Mouse (Mus musculus) liver, postnatal 0 days (tissue): ENCODE data around the gene Igfbp5. TPM values are rescaled to one million over a fixed set of nuclear protein-coding genes. Genes with fewer than 3 reads are reported as not detected.

ENCODE experiments used
- ATAC-seq: fragments of 200-750 bp; cut with Nextera tagmentation; 2 replicates; pipeline ENCODE4 v1.8.0; 2017; ENCODE audit warnings: mild to moderate bottlenecking, moderate library complexity
- DNase-seq: peaks from one replicate; pipeline ENCODE4 v3.0.0-alpha.2; 2016
- H3K27ac ChIP-seq: fragments of 300-500 bp; sonication (generic); 2 replicates; pipeline ENCODE4 v1.5.1; 2014; ENCODE audit warnings: antibody characterized with exemption, moderate library complexity, mild to moderate bottlenecking, low read depth
- H3K27me3 ChIP-seq: fragments of 300-500 bp; sonication (generic); 2 replicates; pipeline ENCODE4 v1.6.1; 2014; ENCODE audit warnings: low read length, control low read depth, mixed read lengths; ENCODE audit not compliant: insufficient read depth
- H3K36me3 ChIP-seq: fragments of 300-500 bp; sonication (generic); replicated peaks from 2 replicates; pipeline ENCODE4 v1.6.1; 2014; ENCODE audit warnings: mild to moderate bottlenecking, control low read depth, low read length, moderate library complexity, mixed read lengths; ENCODE audit not compliant: insufficient read depth
- H3K4me1 ChIP-seq: fragments of 300-500 bp; sonication (generic); 2 replicates; pipeline ENCODE4 v1.6.1; 2014; ENCODE audit warnings: antibody characterized with exemption, mild to moderate bottlenecking, control low read depth; ENCODE audit not compliant: insufficient read depth
- H3K4me2 ChIP-seq: fragments of 300-500 bp; sonication (generic); 2 replicates; pipeline ENCODE4 v1.6.1; 2014; ENCODE audit warnings: low read depth, mild to moderate bottlenecking, low read length, moderate library complexity, mixed read lengths
- H3K4me3 ChIP-seq: fragments of 300-500 bp; sonication (generic); 2 replicates; pipeline ENCODE4 v1.5.1; 2014; ENCODE audit warnings: low read depth, low read length
- H3K9ac ChIP-seq: fragments of 300-500 bp; sonication (generic); replicated peaks from 2 replicates; pipeline ENCODE4 v1.6.1; 2014; ENCODE audit warnings: mild to moderate bottlenecking, moderate library complexity
- H3K9me3 ChIP-seq: fragments of 300-500 bp; sonication (generic); 2 replicates; pipeline ENCODE4 v1.6.1; 2016; ENCODE audit warnings: mild to moderate bottlenecking, control low read depth, low read length, mixed read lengths
- CTCF ChIP-seq: sonication (generic); IDR thresholded peaks from 2 replicates; pipeline ENCODE4 v1.5.1; 2016; ENCODE audit warnings: antibody characterized with exemption, low read depth
- EP300 ChIP-seq: IDR thresholded peaks from 2 replicates; pipeline ENCODE4 v1.6.1; 2016; ENCODE audit warnings: antibody characterized with exemption, low read depth, mild to moderate bottlenecking
- WGBS: fragments of 180-500 bp; shearing (Covaris S2); extraction: QIAGEN DNeasy Blood & Tissue Kit; methylation state at CpG from one replicate; pipeline ENCODE4 v1.1.7; 2014; ENCODE audit not compliant: insufficient replicate concordance; 5-methylcytosine and 5-hydroxymethylcytosine counted together
- polyA plus RNA-seq: library from polyadenylated mRNA; unstranded; fragments of >200 nt; fragmentation: Nextera tagmentation; extraction: Ambion mirVana; gene quantifications from 2 replicates; pipeline ENCODE4 v1.2.1, GENCODE M21; 2015

The Igfbp5 gene
- polyA plus RNA-seq, 1 experiment from 2014 or later: 2.4 TPM

DNA sequence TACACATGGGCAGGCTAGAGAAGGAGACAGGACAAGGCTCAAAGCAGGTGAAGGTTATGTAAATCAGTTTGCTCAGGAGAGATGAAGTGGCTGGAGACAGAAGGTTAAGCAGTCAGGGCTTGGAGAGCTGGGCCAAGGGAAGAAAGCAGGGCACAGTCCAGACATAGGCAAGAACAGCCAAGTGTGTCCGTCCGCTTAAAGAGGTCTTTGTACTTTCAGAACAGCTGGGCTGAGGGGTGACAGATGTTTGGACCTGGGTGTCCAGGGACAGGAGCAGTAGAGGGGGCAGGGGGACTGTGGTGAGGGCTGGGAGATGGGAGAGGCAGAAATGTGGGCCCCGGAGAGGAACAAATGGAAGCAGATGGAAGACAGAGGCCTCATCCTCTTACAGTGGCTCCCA, 10.4 kb downstream of the Igfbp5 start:
- no peak for ATAC-seq
- no peaks in the 10 kb centered on the region for H3K4me1 ChIP-seq
- no peak overlapping the region for H3K27ac ChIP-seq
- no peaks in the 10 kb centered on the region for H3K9me3 ChIP-seq
- H3K4me3 ChIP-seq: no peak overlapping the region
- no peaks in the 10 kb centered on the region for H3K36me3 ChIP-seq
- no peak overlapping the region for H3K4me2 ChIP-seq
- DNase-seq: no peak
- 80% methylated on average over 3 of the region's 3 CpGs for WGBS
- 0 out of 2 replicates have a peak, but pooled peaks cover 4% of the 10 kb centered on the region for H3K27me3 ChIP-seq
- TF ChIP-seq EP300: no peak
- TF ChIP-seq CTCF: no peak
- H3K9ac ChIP-seq: no peak overlapping the region

DNA sequence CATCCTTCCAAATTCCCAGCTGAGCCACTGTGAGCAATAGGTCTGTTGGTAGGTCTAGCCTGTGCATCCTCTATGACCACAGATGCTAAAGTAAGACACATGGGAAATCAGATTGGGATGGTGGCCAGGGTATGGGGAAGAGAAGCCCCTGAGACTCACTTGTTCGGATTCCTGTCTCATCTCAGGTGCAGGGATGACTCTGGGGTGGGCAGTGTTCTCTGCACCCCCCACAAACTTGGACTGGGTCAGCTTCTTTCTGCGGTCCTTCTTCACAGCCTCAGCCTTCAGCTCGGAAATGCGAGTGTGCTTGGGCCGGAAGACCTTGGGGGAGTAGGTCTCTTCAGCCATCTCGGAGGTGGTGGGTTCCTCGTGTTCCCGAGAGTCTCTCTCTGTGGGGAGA, 11.0 kb downstream of the Igfbp5 start:
- no peak overlapping the region for H3K4me3 ChIP-seq
- no peak for TF ChIP-seq CTCF
- TF ChIP-seq EP300: no peak
- DNase-seq (no peak), ATAC-seq (no peak)
- H3K4me1 ChIP-seq: no peaks in the 10 kb centered on the region
- no peak overlapping the region for H3K27ac ChIP-seq
- no peaks in the 10 kb centered on the region for H3K9me3 ChIP-seq
- no peaks in the 10 kb centered on the region for H3K36me3 ChIP-seq
- 0 out of 2 replicates have a peak, but pooled peaks cover 4% of the 10 kb centered on the region for H3K27me3 ChIP-seq
- H3K4me2 ChIP-seq: no peak overlapping the region
- WGBS: 72% methylated on average over 8 of the region's 8 CpGs
- H3K9ac ChIP-seq: no peak overlapping the region

DNA sequence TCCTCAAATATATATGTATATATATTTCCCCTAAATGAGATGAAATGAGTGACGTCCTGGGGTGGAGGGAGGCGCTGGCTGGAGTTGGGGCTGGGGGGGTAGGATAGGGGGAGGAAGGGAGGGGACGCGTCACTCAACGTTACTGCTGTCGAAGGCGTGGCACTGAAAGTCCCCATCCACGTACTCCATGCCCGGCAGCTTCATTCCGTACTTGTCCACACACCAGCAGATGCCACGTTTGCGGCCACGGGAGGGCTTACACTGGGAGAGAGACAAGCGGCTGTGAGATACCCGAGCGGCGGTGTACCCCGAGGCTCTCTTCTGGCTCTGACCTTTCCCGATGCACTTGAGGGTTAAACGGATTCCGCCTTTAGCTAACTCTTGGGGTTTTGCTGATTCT, 12.4 kb downstream of the Igfbp5 start:
- Histone ChIP-seq H3K4me1 (no peaks in the 10 kb centered on the region), H3K27ac (no peak overlapping the region), H3K27me3 (0 out of 2 replicates have a peak, but pooled peaks cover 4% of the 10 kb centered on the region), H3K4me3 (no peak overlapping the region), H3K9me3 (no peaks in the 10 kb centered on the region), H3K9ac (no peak overlapping the region), H3K4me2 (no peak overlapping the region), H3K36me3 (no peaks in the 10 kb centered on the region)
- ATAC-seq (no peak), DNase-seq (no peak)
- 86% methylated on average over 21 of the region's 21 CpGs for WGBS
- TF ChIP-seq EP300: no peak
- no peak for TF ChIP-seq CTCF

DNA sequence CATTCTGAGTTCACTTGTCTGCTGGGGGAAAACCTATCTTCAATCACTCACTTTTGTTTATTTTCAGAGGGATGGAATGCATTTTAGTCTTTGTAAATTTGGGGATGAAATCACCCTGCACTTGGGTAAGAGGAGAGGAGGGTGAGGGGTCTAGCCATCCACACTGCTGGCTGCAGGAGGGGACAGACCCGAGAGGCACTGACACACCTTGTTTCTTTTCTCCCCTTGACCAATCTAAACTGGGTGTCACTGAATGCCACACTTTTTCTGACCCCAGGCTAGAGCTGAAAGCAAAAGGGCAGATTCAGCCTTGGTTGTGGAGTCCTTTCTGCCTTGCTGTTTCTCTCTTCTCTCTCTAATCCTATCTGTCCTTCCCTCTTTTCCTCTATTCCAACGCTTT, 13.0 kb downstream of the Igfbp5 start:
- DNase-seq (no peak), ATAC-seq (no peak)
- H3K27me3 ChIP-seq: 0 out of 2 replicates have a peak, but pooled peaks cover 4% of the 10 kb centered on the region
- no peak overlapping the region for H3K9ac ChIP-seq
- H3K4me2 ChIP-seq: no peak overlapping the region
- H3K4me3 ChIP-seq: no peak overlapping the region
- 59% methylated on average over 2 of the region's 2 CpGs for WGBS
- H3K36me3 ChIP-seq: no peaks in the 10 kb centered on the region
- H3K4me1 ChIP-seq: no peaks in the 10 kb centered on the region
- no peak for TF ChIP-seq CTCF
- H3K27ac ChIP-seq: no peak overlapping the region
- no peaks in the 10 kb centered on the region for H3K9me3 ChIP-seq

DNA sequence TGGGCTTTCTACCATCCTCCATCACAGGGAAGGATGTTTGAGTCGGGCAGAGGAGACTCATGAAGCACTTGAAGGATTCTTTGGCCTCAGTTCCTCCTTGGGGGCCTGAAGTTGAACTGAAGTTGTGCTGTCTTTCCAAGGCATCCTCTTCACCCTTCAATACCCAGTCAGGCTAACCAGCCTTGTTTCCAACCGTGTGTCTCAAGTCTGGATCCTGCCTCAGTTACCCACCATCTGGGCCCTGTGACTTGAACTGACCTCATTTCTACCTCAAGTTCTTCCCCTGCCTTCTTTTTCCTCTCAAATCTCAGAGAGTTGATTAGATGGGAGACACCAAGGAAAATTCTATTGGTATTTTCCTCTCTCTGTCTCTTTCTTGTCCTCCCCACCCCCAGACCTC, 14.2 kb downstream of the Igfbp5 start:
- WGBS: 67% methylated on average over 2 of the region's 2 CpGs
- H3K9me3 ChIP-seq: no peaks in the 10 kb centered on the region
- TF ChIP-seq CTCF (no peak), EP300 (no peak)
- no peaks in the 10 kb centered on the region for H3K27me3 ChIP-seq
- no peak overlapping the region for H3K4me2 ChIP-seq
- no peak for DNase-seq
- H3K9ac ChIP-seq: no peak overlapping the region
- no peaks in the 10 kb centered on the region for H3K4me1 ChIP-seq
- ATAC-seq: no peak
- no peak overlapping the region for H3K4me3 ChIP-seq
- no peaks in the 10 kb centered on the region for H3K36me3 ChIP-seq
- H3K27ac ChIP-seq: no peak overlapping the region

DNA sequence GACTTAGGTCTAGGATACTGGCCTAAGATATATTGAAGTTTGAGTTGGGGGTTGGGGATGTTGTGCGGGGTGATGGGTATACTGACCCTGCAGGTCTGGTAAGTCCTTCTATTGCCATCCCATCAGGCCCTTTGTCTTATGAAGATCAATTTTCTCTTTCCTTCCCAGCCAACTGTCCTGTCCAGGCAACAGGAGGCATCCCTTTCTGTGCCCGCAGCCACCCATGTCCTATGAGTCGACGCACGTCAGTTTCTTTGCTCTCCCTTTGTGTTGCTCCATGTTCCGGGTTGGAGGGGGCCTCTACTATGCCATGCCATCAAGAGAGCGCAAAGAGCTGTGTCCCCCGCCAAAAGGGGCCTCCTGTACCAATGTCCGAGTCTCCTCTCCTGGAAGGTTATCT, 14.7 kb downstream of the Igfbp5 start:
- 78% methylated on average over 9 of the region's 9 CpGs for WGBS
- Histone ChIP-seq H3K9me3 (no peaks in the 10 kb centered on the region), H3K36me3 (no peaks in the 10 kb centered on the region), H3K27me3 (no peaks in the 10 kb centered on the region), H3K27ac (no peak overlapping the region), H3K4me1 (no peaks in the 10 kb centered on the region), H3K4me3 (no peak overlapping the region), H3K9ac (no peak overlapping the region), H3K4me2 (no peak overlapping the region)
- no peak for TF ChIP-seq EP300
- TF ChIP-seq CTCF: no peak
- no peak for ATAC-seq
- DNase-seq: no peak

DNA sequence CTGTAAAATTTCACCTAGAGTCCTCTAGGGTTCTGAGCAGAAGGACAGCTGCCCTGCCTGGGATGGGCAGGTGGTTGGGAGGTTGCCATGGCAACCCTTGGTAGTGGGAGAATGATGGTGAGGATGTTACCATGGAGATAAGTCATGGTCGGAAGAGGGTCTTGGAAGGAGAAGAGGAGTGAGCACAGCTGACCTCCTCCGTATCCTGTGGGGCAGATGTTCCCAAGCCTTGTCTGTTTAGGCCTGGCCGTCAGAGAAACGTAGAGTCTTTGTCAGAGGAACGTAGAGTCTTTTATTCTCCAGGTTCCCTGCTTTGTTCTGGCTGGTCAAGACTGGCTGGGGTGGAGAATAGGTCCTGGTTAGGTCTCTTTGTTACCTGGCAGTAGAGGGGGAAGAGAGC, 15.8 kb downstream of the Igfbp5 start:
- TF ChIP-seq CTCF (no peak), EP300 (no peak)
- DNase-seq (no peak), ATAC-seq (no peak)
- H3K27ac ChIP-seq: no peak overlapping the region
- H3K4me2 ChIP-seq: no peak overlapping the region
- 77% methylated on average over 5 of the region's 5 CpGs for whole genome bisulfite sequencing
- no peaks in the 10 kb centered on the region for H3K36me3 ChIP-seq
- H3K4me3 ChIP-seq: no peak overlapping the region
- H3K27me3 ChIP-seq: no peaks in the 10 kb centered on the region
- no peaks in the 10 kb centered on the region for H3K9me3 ChIP-seq
- no peak overlapping the region for H3K9ac ChIP-seq
- H3K4me1 ChIP-seq: no peaks in the 10 kb centered on the region
